Mouse (Mus musculus) T-helper 1 cell (primary cell): ENCODE data around the gene Ccdc120.

Experiments
- in situ Hi-C: fragments of 300-600 bp; cut with MboI, MseI; formaldehyde crosslinking; loops from one replicate; pipeline ENCODE4 v1.15.1; 2025; ENCODE audit warnings: high pct_unique_total_duplicates

Ccdc120 gene

GRCm38 (mm10) chrX:7696520-7696919 is 54.2 kb downstream of the Ccdc120 start:
- in situ Hi-C loops = loop anchor here (5.0 kb wide), 1 partner anchor 44 kb away; no protein-coding TSS in a partner anchor

- in situ Hi-C loops = no loop called here
Measured at GRCm38 (mm10) chrX:7692862-7693261, 57.8 kb downstream of the Ccdc120 start.

GRCm38 (mm10) chrX:7690486-7690885 is 60.2 kb downstream of the Ccdc120 start:
- in situ Hi-C loops = no loop called here

GRCm38 (mm10) chrX:7688321-7688720 is 62.4 kb downstream of the Ccdc120 start:
- in situ Hi-C loops = no loop called here
